Mouse (Mus musculus) hindbrain, embryonic 12.5 days (tissue): ENCODE data around the gene Xpo5. TPM values are rescaled to one million over a fixed set of nuclear protein-coding genes. Genes with fewer than 3 reads are reported as not detected.

Source experiments
- ATAC-seq: fragments of 200-750 bp; cut with Nextera tagmentation; 2 replicates; pipeline ENCODE4 v1.8.0; 2017; ENCODE audit warnings: moderate TSS enrichment; ENCODE audit not compliant: low FRiP score
- H3K27ac ChIP-seq: fragments of 300-500 bp; sonication (generic); 2 replicates; pipeline ENCODE4 v1.5.1; 2016; ENCODE audit warnings: mild to moderate bottlenecking
- H3K27me3 ChIP-seq: fragments of 300-500 bp; sonication (generic); 2 replicates; pipeline ENCODE4 v1.6.1; 2016; ENCODE audit warnings: mild to moderate bottlenecking
- H3K36me3 ChIP-seq: fragments of 300-500 bp; sonication (generic); 2 replicates; pipeline ENCODE4 v1.6.1; 2016; ENCODE audit warnings: mild to moderate bottlenecking
- H3K4me1 ChIP-seq: fragments of 300-500 bp; sonication (generic); 2 replicates; pipeline ENCODE4 v1.6.1; 2016
- H3K4me2 ChIP-seq: fragments of 300-500 bp; sonication (generic); replicated peaks from 2 replicates; pipeline ENCODE4 v1.6.1; 2016; ENCODE audit warnings: mild to moderate bottlenecking
- H3K4me3 ChIP-seq: fragments of 300-500 bp; sonication (generic); 2 replicates; pipeline ENCODE4 v1.5.1; 2016; ENCODE audit warnings: mild to moderate bottlenecking
- H3K9ac ChIP-seq: fragments of 300-500 bp; sonication (generic); 2 replicates; pipeline ENCODE4 v1.6.1; 2016; ENCODE audit warnings: mild to moderate bottlenecking, moderate library complexity
- H3K9me3 ChIP-seq: fragments of 300-500 bp; sonication (generic); replicated peaks from 2 replicates; pipeline ENCODE4 v1.6.1; 2016; ENCODE audit warnings: mild to moderate bottlenecking
- WGBS: fragments of 180-500 bp; shearing (Covaris S2); methylation state at CpG from one replicate; pipeline ENCODE4 v1.1.7; 2016; 5-methylcytosine and 5-hydroxymethylcytosine counted together
- polyA plus RNA-seq: library from polyadenylated mRNA; unstranded; fragments of >200 nt; fragmentation: Nextera tagmentation; extraction: Ambion mirVana; gene quantifications from 2 replicates; pipeline ENCODE4 v1.2.1, GENCODE M21; 2016

The Xpo5 gene
- polyA plus RNA-seq, 1 experiment from 2014 or later: 58.3 TPM

- 96% methylated on average over 8 of the region's 8 CpGs for WGBS
- no peak overlapping the region for H3K27ac ChIP-seq
- no peak overlapping the region for H3K4me2 ChIP-seq
- H3K36me3 ChIP-seq: peaks cover 59% of the 10 kb centered on the region
- no peak overlapping the region for H3K9ac ChIP-seq
- H3K4me1 ChIP-seq: peaks cover 24% of the 10 kb centered on the region
- H3K4me3 ChIP-seq: no peak overlapping the region
- ATAC-seq: no peak
- H3K27me3 ChIP-seq: no peaks in the 10 kb centered on the region
- H3K9me3 ChIP-seq: no peaks in the 10 kb centered on the region
These were observed 38.3 kb upstream of the Xpo5 start for GRCm38 (mm10) chr17:46164301-46164700.

- no peak for ATAC-seq
- Histone ChIP-seq H3K9ac (no peak overlapping the region), H3K36me3 (peaks cover 59% of the 10 kb centered on the region), H3K4me2 (no peak overlapping the region), H3K27ac (no peak overlapping the region), H3K4me1 (peaks cover 22% of the 10 kb centered on the region), H3K27me3 (no peaks in the 10 kb centered on the region), H3K4me3 (no peak overlapping the region), H3K9me3 (no peaks in the 10 kb centered on the region)
- 92% methylated on average over 10 of the region's 10 CpGs for WGBS
These were observed 37.8 kb upstream of the Xpo5 start for GRCm38 (mm10) chr17:46164791-46165190.

GRCm38 (mm10) chr17:46165460-46165859, 37.1 kb upstream of the Xpo5 start:
- H3K4me1 ChIP-seq: peaks cover 20% of the 10 kb centered on the region
- peaks cover 62% of the 10 kb centered on the region for H3K36me3 ChIP-seq
- no peak overlapping the region for H3K27ac ChIP-seq
- ATAC-seq: no peak
- WGBS: 82% methylated on average over 12 of the region's 12 CpGs
- no peak overlapping the region for H3K4me3 ChIP-seq
- H3K9ac ChIP-seq: no peak overlapping the region
- H3K27me3 ChIP-seq: no peaks in the 10 kb centered on the region
- H3K4me2 ChIP-seq: no peak overlapping the region
- no peaks in the 10 kb centered on the region for H3K9me3 ChIP-seq

- 87% methylated on average over 5 of the region's 5 CpGs for WGBS
- peaks cover 20% of the 10 kb centered on the region for H3K4me1 ChIP-seq
- H3K4me2 ChIP-seq: no peak overlapping the region
- no peaks in the 10 kb centered on the region for H3K27me3 ChIP-seq
- no peak overlapping the region for H3K27ac ChIP-seq
- H3K36me3 ChIP-seq: peaks cover 70% of the 10 kb centered on the region
- H3K9me3 ChIP-seq: no peaks in the 10 kb centered on the region
- no peak overlapping the region for H3K4me3 ChIP-seq
- no peak overlapping the region for H3K9ac ChIP-seq
- ATAC-seq: no peak
These were observed 36.3 kb upstream of the Xpo5 start for GRCm38 (mm10) chr17:46166270-46166669.

GRCm38 (mm10) chr17:46167014-46167413, 35.6 kb upstream of the Xpo5 start:
- H3K4me3 ChIP-seq: no peak overlapping the region
- H3K9ac ChIP-seq: no peak overlapping the region
- peaks cover 74% of the 10 kb centered on the region for H3K36me3 ChIP-seq
- H3K4me1 ChIP-seq: peaks cover 13% of the 10 kb centered on the region
- H3K27me3 ChIP-seq: no peaks in the 10 kb centered on the region
- H3K9me3 ChIP-seq: no peaks in the 10 kb centered on the region
- H3K27ac ChIP-seq: no peak overlapping the region
- no peak overlapping the region for H3K4me2 ChIP-seq
- WGBS: 87% methylated on average over 11 of the region's 11 CpGs
- no peak for ATAC-seq

GRCm38 (mm10) chr17:46168318-46168717, 34.3 kb upstream of the Xpo5 start:
- ATAC-seq: no peak
- H3K36me3 ChIP-seq: peaks cover 82% of the 10 kb centered on the region

GRCm38 (mm10) chr17:46168768-46169167, 33.8 kb upstream of the Xpo5 start:
- H3K4me1 ChIP-seq: no peaks in the 10 kb centered on the region
- H3K9me3 ChIP-seq: no peaks in the 10 kb centered on the region
- no peak overlapping the region for H3K9ac ChIP-seq
- no peak overlapping the region for H3K27ac ChIP-seq
- no peak for ATAC-seq
- no peak overlapping the region for H3K4me2 ChIP-seq
- H3K36me3 ChIP-seq: peaks cover 78% of the 10 kb centered on the region
- H3K4me3 ChIP-seq: no peak overlapping the region
- 90% methylated on average over 5 of the region's 5 CpGs for WGBS
- no peaks in the 10 kb centered on the region for H3K27me3 ChIP-seq

More at GRCm38 (mm10) chr17:46168318-46168717, 34.3 kb upstream of the Xpo5 start:
- no peak overlapping the region for H3K4me3 ChIP-seq
- H3K9me3 ChIP-seq: no peaks in the 10 kb centered on the region
- WGBS: 58% methylated on average over 5 of the region's 5 CpGs
- no peaks in the 10 kb centered on the region for H3K27me3 ChIP-seq
- H3K27ac ChIP-seq: no peak overlapping the region
- H3K4me2 ChIP-seq: no peak overlapping the region
- H3K9ac ChIP-seq: no peak overlapping the region
- H3K4me1 ChIP-seq: peaks cover under 1% of the 10 kb centered on the region; the same call in 1 of the 2 replicates

GRCm38 (mm10) chr17:46170538-46170937, 32.0 kb upstream of the Xpo5 start:
- Histone ChIP-seq H3K4me2 (no peak overlapping the region), H3K27ac (no peak overlapping the region), H3K4me3 (no peak overlapping the region), H3K4me1 (no peaks in the 10 kb centered on the region), H3K9me3 (no peaks in the 10 kb centered on the region), H3K9ac (no peak overlapping the region), H3K27me3 (no peaks in the 10 kb centered on the region), H3K36me3 (peaks cover 68% of the 10 kb centered on the region)
- WGBS: 79% methylated on average over 3 of the region's 3 CpGs
- no peak for ATAC-seq

- Histone ChIP-seq H3K4me3 (no peak overlapping the region), H3K27ac (no peak overlapping the region), H3K9me3 (no peaks in the 10 kb centered on the region), H3K4me1 (no peaks in the 10 kb centered on the region), H3K9ac (no peak overlapping the region), H3K36me3 (peaks cover 87% of the 10 kb centered on the region), H3K27me3 (no peaks in the 10 kb centered on the region), H3K4me2 (no peak overlapping the region)
- WGBS: 80% methylated on average over 4 of the region's 4 CpGs
- no peak for ATAC-seq
These were observed 20.3 kb upstream of the Xpo5 start for GRCm38 (mm10) chr17:46182273-46182672.

- Histone ChIP-seq H3K27ac (no peak overlapping the region), H3K36me3 (peaks cover 85% of the 10 kb centered on the region), H3K4me1 (no peaks in the 10 kb centered on the region), H3K9ac (no peak overlapping the region), H3K27me3 (no peaks in the 10 kb centered on the region), H3K4me2 (no peak overlapping the region), H3K4me3 (no peak overlapping the region), H3K9me3 (no peaks in the 10 kb centered on the region)
- WGBS: 94% methylated on average over 2 of the region's 2 CpGs
- no peak for ATAC-seq
These were observed 13.8 kb upstream of the Xpo5 start for GRCm38 (mm10) chr17:46188829-46189228.

GRCm38 (mm10) chr17:46201151-46201550, 1.4 kb upstream of the Xpo5 start:
- 71% methylated on average over 6 of the region's 6 CpGs for WGBS
- no peak overlapping the region for H3K27ac ChIP-seq
- no peak for ATAC-seq
- peak overlapping the region; percentile 88; the same call in 1 of the 2 replicates for H3K9ac ChIP-seq
- peaks cover 38% of the 10 kb centered on the region for H3K36me3 ChIP-seq
- peaks cover 22% of the 10 kb centered on the region for H3K4me1 ChIP-seq
- peak overlapping the region; percentile 93; the same call in 1 of the 2 replicates for H3K4me3 ChIP-seq
- H3K9me3 ChIP-seq: no peaks in the 10 kb centered on the region
- no peaks in the 10 kb centered on the region for H3K27me3 ChIP-seq
- peak overlapping the region; percentile 94 for H3K4me2 ChIP-seq

- H3K27ac ChIP-seq: peak overlapping the region; percentile 87
- under 1% methylated on average over 20 of the region's 20 CpGs for WGBS
- no peaks in the 10 kb centered on the region for H3K9me3 ChIP-seq
- peaks cover 38% of the 10 kb centered on the region for H3K36me3 ChIP-seq
- peak overlapping the region; percentile 93 for H3K4me3 ChIP-seq
- H3K9ac ChIP-seq: peak overlapping the region; percentile 88
- H3K4me1 ChIP-seq: peaks cover 22% of the 10 kb centered on the region
- H3K4me2 ChIP-seq: peak overlapping the region; percentile 94
- no peak; the same call in 1 of the 2 replicates for ATAC-seq
- no peaks in the 10 kb centered on the region for H3K27me3 ChIP-seq
These were observed 496 bp downstream of the Xpo5 start for GRCm38 (mm10) chr17:46203078-46203477.

GRCm38 (mm10) chr17:46206676-46207075, 4.1 kb downstream of the Xpo5 start:
- Histone ChIP-seq H3K4me1 (peaks cover 15% of the 10 kb centered on the region), H3K4me3 (no peak overlapping the region), H3K27me3 (no peaks in the 10 kb centered on the region), H3K27ac (no peak overlapping the region), H3K9me3 (no peaks in the 10 kb centered on the region), H3K9ac (no peak overlapping the region), H3K36me3 (peaks cover 57% of the 10 kb centered on the region), H3K4me2 (no peak overlapping the region)
- ATAC-seq: no peak
